Mouse (Mus musculus) forebrain, postnatal 0 days (tissue): ENCODE results near the gene Mad1l1. TPM values are rescaled to one million over a fixed set of nuclear protein-coding genes. Genes with fewer than 3 reads are reported as not detected.
A peak's percentile ranks its signal among the peaks of the same experiment; 100 is the strongest.

Experiments used
- ATAC-seq: fragments of 200-750 bp; cut with Nextera tagmentation; 2 replicates; pipeline ENCODE4 v1.8.0; 2017; ENCODE audit warnings: mild to moderate bottlenecking, moderate library complexity
- DNase-seq: peaks from one replicate; pipeline ENCODE4 v3.0.0-alpha.2; 2015
- H3K27ac ChIP-seq: fragments of 300-500 bp; sonication (generic); 2 replicates; pipeline ENCODE4 v1.5.1; 2014; ENCODE audit warnings: low read depth, mild to moderate bottlenecking, antibody characterized with exemption, low read length, moderate library complexity, mixed read lengths
- H3K27me3 ChIP-seq: fragments of 300-500 bp; sonication (generic); 2 replicates; pipeline ENCODE4 v1.6.1; 2014; ENCODE audit warnings: mild to moderate bottlenecking, low read length, mixed read lengths; ENCODE audit not compliant: insufficient read depth
- H3K36me3 ChIP-seq: fragments of 300-500 bp; sonication (generic); 2 replicates; pipeline ENCODE4 v1.6.1; 2014; ENCODE audit warnings: mild to moderate bottlenecking, moderate library complexity; ENCODE audit not compliant: insufficient read depth
- H3K4me1 ChIP-seq: fragments of 300-500 bp; sonication (generic); 2 replicates; pipeline ENCODE4 v1.6.1; 2014; ENCODE audit warnings: antibody characterized with exemption; ENCODE audit not compliant: insufficient read depth
- H3K4me2 ChIP-seq: fragments of 300-500 bp; sonication (generic); 2 replicates; pipeline ENCODE4 v1.6.1; 2014; ENCODE audit warnings: low read depth, mild to moderate bottlenecking, moderate library complexity
- H3K4me3 ChIP-seq: fragments of 300-500 bp; sonication (generic); 2 replicates; pipeline ENCODE4 v1.5.1; 2014; ENCODE audit warnings: low read depth, low read length, mixed read lengths
- H3K9ac ChIP-seq: fragments of 300-500 bp; sonication (generic); 2 replicates; pipeline ENCODE4 v1.6.1; 2014; ENCODE audit warnings: mild to moderate bottlenecking
- H3K9me3 ChIP-seq: fragments of 300-500 bp; sonication (generic); 2 replicates; pipeline ENCODE4 v1.6.1; 2016; ENCODE audit warnings: low read length
- CTCF ChIP-seq: sonication (generic); IDR thresholded peaks from 2 replicates; pipeline ENCODE4 v1.5.1; 2016; ENCODE audit warnings: antibody characterized with exemption, control low read depth, low read depth
- WGBS: fragments of 180-500 bp; shearing (Covaris S2); extraction: QIAGEN DNeasy Blood & Tissue Kit; methylation state at CpG from one replicate; pipeline ENCODE4 v1.1.7; 2014; 5-methylcytosine and 5-hydroxymethylcytosine counted together
- polyA plus RNA-seq: library from polyadenylated mRNA; unstranded; fragments of >200 nt; fragmentation: Nextera tagmentation; extraction: Ambion mirVana; gene quantifications from 2 replicates; pipeline ENCODE4 v1.2.1, GENCODE M21; 2015
- total RNA-seq: library from RNA; depleted of rRNA; stranded (reverse); fragments of >200 nt; gene quantifications from 2 replicates; pipeline ENCODE4 v1.2.3, GENCODE M21; 2014

Gene Mad1l1
- total and polyA plus RNA-seq, 2 experiments from 2014 or later: 21.3 to 29.5 TPM

GRCm38 (mm10) chr5:140157886-140158627 is 163.3 kb downstream of the Mad1l1 start:
- 87% methylated on average over 1 of the region's 1 CpGs for WGBS
- no peak overlapping the region for H3K27ac ChIP-seq

GRCm38 (mm10) chr5:140154166-140154565 is 167.2 kb downstream of the Mad1l1 start:
- H3K27me3 ChIP-seq: no peaks in the 10 kb centered on the region
- no peaks in the 10 kb centered on the region for H3K9me3 ChIP-seq
- H3K4me1 ChIP-seq: no peaks in the 10 kb centered on the region
- H3K4me2 ChIP-seq: no peak overlapping the region
- H3K9ac ChIP-seq: no peak overlapping the region
- DNase-seq (no peak), ATAC-seq (no peak)
- 27% methylated on average over 3 of the region's 3 CpGs for WGBS
- H3K36me3 ChIP-seq: no peaks in the 10 kb centered on the region
- no peak for TF ChIP-seq CTCF
- H3K4me3 ChIP-seq: no peak overlapping the region
- no peak overlapping the region for H3K27ac ChIP-seq

More at GRCm38 (mm10) chr5:140157886-140158627, 163.3 kb downstream of the Mad1l1 start:
- no peak for DNase-seq
- Histone ChIP-seq H3K36me3 (no peaks in the 10 kb centered on the region), H3K4me2 (no peak overlapping the region), H3K9me3 (no peaks in the 10 kb centered on the region), H3K4me1 (no peaks in the 10 kb centered on the region), H3K9ac (no peak overlapping the region), H3K27me3 (no peaks in the 10 kb centered on the region), H3K4me3 (no peak overlapping the region)
- TF ChIP-seq CTCF: no peak
- ATAC-seq: no peak

GRCm38 (mm10) chr5:140151871-140152270 is 169.5 kb downstream of the Mad1l1 start:
- WGBS: 15% methylated on average over 2 of the region's 2 CpGs
- DNase-seq: peak; percentile 17

GRCm38 (mm10) chr5:140151180-140151579 is 170.2 kb downstream of the Mad1l1 start:
- H3K9ac ChIP-seq: no peak overlapping the region
- 61% methylated on average over 2 of the region's 2 CpGs for WGBS
- no peak overlapping the region for H3K4me3 ChIP-seq
- no peak overlapping the region for H3K4me2 ChIP-seq
- ATAC-seq (no peak), DNase-seq (no peak)
- no peaks in the 10 kb centered on the region for H3K4me1 ChIP-seq
- TF ChIP-seq CTCF: no peak
- H3K9me3 ChIP-seq: no peaks in the 10 kb centered on the region
- H3K36me3 ChIP-seq: no peaks in the 10 kb centered on the region
- H3K27ac ChIP-seq: no peak overlapping the region
- H3K27me3 ChIP-seq: no peaks in the 10 kb centered on the region

More at GRCm38 (mm10) chr5:140151871-140152270, 169.5 kb downstream of the Mad1l1 start:
- Histone ChIP-seq H3K9me3 (no peaks in the 10 kb centered on the region), H3K36me3 (no peaks in the 10 kb centered on the region), H3K9ac (no peak overlapping the region), H3K4me1 (no peaks in the 10 kb centered on the region), H3K4me3 (no peak overlapping the region), H3K4me2 (no peak overlapping the region), H3K27ac (no peak overlapping the region), H3K27me3 (no peaks in the 10 kb centered on the region)
- ATAC-seq: peak; percentile 66
- TF ChIP-seq CTCF: no peak

- no peaks in the 10 kb centered on the region for H3K36me3 ChIP-seq
- TF ChIP-seq CTCF: no peak
- H3K9me3 ChIP-seq: no peaks in the 10 kb centered on the region
- H3K4me2 ChIP-seq: no peak overlapping the region
- ATAC-seq (no peak), DNase-seq (no peak)
- H3K9ac ChIP-seq: no peak overlapping the region
- no peaks in the 10 kb centered on the region for H3K27me3 ChIP-seq
- H3K4me1 ChIP-seq: no peaks in the 10 kb centered on the region
- no peak overlapping the region for H3K4me3 ChIP-seq
- H3K27ac ChIP-seq: no peak overlapping the region
- 86% methylated on average over 2 of the region's 2 CpGs for WGBS
Observed at GRCm38 (mm10) chr5:140150694-140151093, 170.7 kb downstream of the Mad1l1 start.

- no peak overlapping the region for H3K4me2 ChIP-seq
- no peaks in the 10 kb centered on the region for H3K4me1 ChIP-seq
- no peak overlapping the region for H3K9ac ChIP-seq
- ATAC-seq (no peak), DNase-seq (no peak)
- H3K36me3 ChIP-seq: no peaks in the 10 kb centered on the region
- H3K4me3 ChIP-seq: no peak overlapping the region
- TF ChIP-seq CTCF: no peak
- H3K27ac ChIP-seq: no peak overlapping the region
- no peaks in the 10 kb centered on the region for H3K9me3 ChIP-seq
- no peaks in the 10 kb centered on the region for H3K27me3 ChIP-seq
- WGBS: 92% methylated on average over 5 of the region's 5 CpGs
Observed at GRCm38 (mm10) chr5:140150136-140150535, 171.2 kb downstream of the Mad1l1 start.

- WGBS: 81% methylated on average over 4 of the region's 4 CpGs
- no peaks in the 10 kb centered on the region for H3K4me1 ChIP-seq
- ATAC-seq: no peak
- no peak for TF ChIP-seq CTCF
- DNase-seq: no peak
- no peaks in the 10 kb centered on the region for H3K9me3 ChIP-seq
- H3K27me3 ChIP-seq: no peaks in the 10 kb centered on the region
- no peaks in the 10 kb centered on the region for H3K36me3 ChIP-seq
- no peak overlapping the region for H3K9ac ChIP-seq
- H3K4me3 ChIP-seq: no peak overlapping the region
- no peak overlapping the region for H3K4me2 ChIP-seq
- H3K27ac ChIP-seq: no peak overlapping the region
Observed at GRCm38 (mm10) chr5:140149298-140149697, 172.1 kb downstream of the Mad1l1 start.
